Mouse (Mus musculus) CH12.LX (cell line): ENCODE results near the gene Nsg2. TPM values are rescaled to one million over a fixed set of nuclear protein-coding genes. Genes with fewer than 3 reads are reported as not detected.

Experiments
- DNase-seq: peaks from one replicate; pipeline ENCODE4 v3.0.0-alpha.2; 2013; ENCODE audit errors: extremely low read depth
- H3K27ac ChIP-seq: 2 replicates; pipeline ENCODE4 v1.5.1; 2012; ENCODE audit warnings: low read depth, mild to moderate bottlenecking, control low read depth, moderate library complexity; ENCODE audit not compliant: insufficient read depth
- H3K27me3 ChIP-seq: replicated peaks from 2 replicates; pipeline ENCODE3; 2012; ENCODE audit warnings: inconsistent platforms
- H3K36me3 ChIP-seq, 2 experiments: replicated peaks in 1 of 2; 2 replicates each; pipeline versions ENCODE3 to v1.6.1; 2012; ENCODE audit warnings: inconsistent platforms in 1 of 2, low read length in 1 of 2, mild to moderate bottlenecking in 1 of 2, mixed read lengths in 1 of 2, moderate library complexity in 1 of 2; ENCODE audit not compliant: control insufficient read depth in 1 of 2, insufficient read depth in 1 of 2
- H3K4me1 ChIP-seq, 2 experiments: 2 replicates each; pipeline ENCODE4 v1.6.1; 2012; ENCODE audit warnings: inconsistent platforms in 1 of 2, moderate library complexity in 1 of 2; ENCODE audit not compliant: insufficient read depth in 2 of 2, control insufficient read depth in 1 of 2
- H3K4me2 ChIP-seq: 2 replicates; pipeline ENCODE4 v1.6.1; 2012; ENCODE audit warnings: low read depth, mild to moderate bottlenecking, control low read depth; ENCODE audit not compliant: poor library complexity, insufficient read depth, severe bottlenecking
- H3K4me3 ChIP-seq, 3 experiments: fragments of 150-350 bp in 1 of 3; sonication (generic) in 1 of 3; replicated peaks in 1 of 3; 2 replicates each; pipeline versions ENCODE3 to v1.5.1; 2011 to 2012; ENCODE audit warnings: low read depth in 2 of 3, low read length in 2 of 3, mild to moderate bottlenecking in 2 of 3, moderate library complexity in 2 of 3, control low read depth in 1 of 3, improper control_type of control experiment in 1 of 3, inconsistent platforms in 1 of 3, mixed read lengths in 1 of 3; ENCODE audit not compliant: poor library complexity in 1 of 3
- H3K79me2 ChIP-seq: replicated peaks from 2 replicates; pipeline ENCODE4 v1.6.1; 2012; ENCODE audit warnings: mild to moderate bottlenecking, moderate library complexity; ENCODE audit not compliant: control insufficient read depth, poor library complexity, insufficient read depth, severe bottlenecking; ENCODE audit errors: extremely low read depth
- H3K9ac ChIP-seq: 2 replicates; pipeline ENCODE4 v1.6.1; 2012; ENCODE audit warnings: low read depth, mild to moderate bottlenecking, control low read depth, moderate library complexity; ENCODE audit not compliant: insufficient read depth
- H3K9me3 ChIP-seq: replicated peaks from 2 replicates; pipeline ENCODE3; 2012; ENCODE audit warnings: low read length, inconsistent platforms, mixed read lengths
- BHLHE40 ChIP-seq: IDR thresholded peaks from 2 replicates; pipeline ENCODE4 v1.6.1; 2011; ENCODE audit warnings: mild to moderate bottlenecking, low read depth, low read length, improper control_type of control experiment
- CHD1 ChIP-seq: IDR thresholded peaks from 2 replicates; pipeline ENCODE4 v1.6.1; 2012; ENCODE audit warnings: low read depth, low read length, improper control_type of control experiment, inconsistent platforms
- CHD2 ChIP-seq: IDR thresholded peaks from 2 replicates; pipeline ENCODE4 v1.6.1; 2011; ENCODE audit warnings: low read length, improper control_type of control experiment
- E2F4 ChIP-seq: IDR thresholded peaks from 2 replicates; pipeline ENCODE4 v1.6.1; 2011; ENCODE audit warnings: low read depth, low read length, improper control_type of control experiment; ENCODE audit not compliant: insufficient replicate concordance
- HCFC1 ChIP-seq: IDR thresholded peaks from 2 replicates; pipeline ENCODE4 v1.6.1; 2012; ENCODE audit warnings: low read depth, mild to moderate bottlenecking, inconsistent platforms, low read length, improper control_type of control experiment
- JUND ChIP-seq: conservative IDR thresholded peaks from 2 replicates; pipeline ENCODE4 v1.6.1; 2011; ENCODE audit warnings: low read depth, low read length, improper control_type of control experiment
- KAT2A ChIP-seq: IDR thresholded peaks from 2 replicates; pipeline ENCODE4 v1.6.1; 2012; ENCODE audit warnings: low read length, improper control_type of control experiment, inconsistent platforms; ENCODE audit not compliant: insufficient replicate concordance
- MAX ChIP-seq: IDR thresholded peaks from 2 replicates; pipeline ENCODE4 v1.6.1; 2011; ENCODE audit warnings: low read length, improper control_type of control experiment
- MXI1 ChIP-seq: IDR thresholded peaks from 2 replicates; pipeline ENCODE4 v1.6.1; 2011; ENCODE audit warnings: mild to moderate bottlenecking, low read depth, low read length, improper control_type of control experiment
- MYC ChIP-seq: IDR thresholded peaks from 2 replicates; pipeline ENCODE4 v1.6.1; 2011; ENCODE audit warnings: low read depth, mild to moderate bottlenecking, improper control_type of control experiment, low read length
- NRF1 ChIP-seq: IDR thresholded peaks from 2 replicates; pipeline ENCODE4 v1.6.1; 2014; ENCODE audit warnings: low read depth, mild to moderate bottlenecking, inconsistent platforms, low read length, improper control_type of control experiment, moderate library complexity
- PAX5 ChIP-seq: IDR thresholded peaks from 2 replicates; pipeline ENCODE4 v1.6.1; 2012; ENCODE audit warnings: low read length, inconsistent platforms, mixed read lengths
- POLR2AphosphoS2 ChIP-seq: IDR thresholded peaks from 2 replicates; pipeline ENCODE4 v1.6.1; 2011; ENCODE audit warnings: low read depth, low read length, improper control_type of control experiment
- RCOR1 ChIP-seq: conservative IDR thresholded peaks from 2 replicates; pipeline ENCODE4 v1.6.1; 2012; ENCODE audit warnings: low read depth, mild to moderate bottlenecking, inconsistent platforms, low read length, improper control_type of control experiment
- SMC3 ChIP-seq: IDR thresholded peaks from 2 replicates; pipeline ENCODE4 v1.6.1; 2011; ENCODE audit warnings: low read depth, low read length, improper control_type of control experiment
- TBP ChIP-seq: conservative IDR thresholded peaks from 2 replicates; pipeline ENCODE4 v1.6.1; 2011; ENCODE audit warnings: low read depth, low read length, improper control_type of control experiment
- ZMIZ1 ChIP-seq: IDR thresholded peaks from 2 replicates; pipeline ENCODE4 v1.6.1; 2012; ENCODE audit warnings: low read depth, mild to moderate bottlenecking, inconsistent platforms, low read length, improper control_type of control experiment
- dilution Hi-C: fragments of 300-500 bp; cut with MboI; formaldehyde crosslinking; loops from 2 replicates; pipeline ENCODE4 v1.14.3; 2020; ENCODE audit warnings: low sequenced_read_pairs; ENCODE audit not compliant: extremely low pct_unique_long_range_greater_than_20kb, extremely low pct_ligation_motif_present
- in situ Hi-C: fragments of 300-500 bp; cut with MboI; formaldehyde crosslinking; loops from 3 replicates; pipeline ENCODE4 v1.14.3; 2019; ENCODE audit warnings: low sequenced_read_pairs, low pct_ligation_motif_present, low pct_unique_long_range_greater_than_20kb, mixed read lengths
- polyA plus RNA-seq: library from polyadenylated mRNA; unstranded; fragments of >175 nt; gene quantifications from 2 replicates; pipeline ENCODE4 v1.2.1, GENCODE M21; 2012; ENCODE audit warnings: low read depth; ENCODE audit not compliant: insufficient read length
- total RNA-seq, 2 experiments: library from RNA; depleted of rRNA; stranded (reverse); fragments of 300-350 nt in 1 of 2; fragments of >200 nt in 1 of 2; gene quantifications; 2 replicates each; pipeline ENCODE4 v1.2.3; 2012 to 2014

Nsg2 gene
- total and polyA plus RNA-seq, 3 experiments: 2.8 to 7.5 (median 7.4) TPM

DNA sequence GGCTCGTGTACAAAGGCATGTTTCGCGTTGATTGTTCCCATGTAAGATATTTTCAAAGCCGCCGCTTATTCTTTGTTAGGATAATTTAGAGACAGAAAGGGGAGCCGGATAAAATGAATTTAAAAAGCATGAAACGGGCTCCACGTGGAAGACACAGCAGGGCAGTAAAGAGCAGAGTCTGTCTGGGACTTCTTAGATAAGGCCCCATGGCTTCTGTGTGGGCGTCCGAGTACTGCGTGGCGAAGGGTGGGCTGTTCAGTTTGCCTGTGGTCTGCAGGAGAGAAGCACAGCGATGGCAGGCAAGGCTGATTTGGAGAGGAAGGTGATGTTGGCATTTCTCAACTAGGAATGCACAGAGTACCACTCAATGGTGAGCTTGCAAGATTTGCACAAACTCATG is 57.6 kb downstream of the Nsg2 start:
- Histone ChIP-seq H3K9ac (no peak overlapping the region), H3K4me2 (no peak overlapping the region), H3K27ac (no peak overlapping the region), H3K9me3 (no peaks in the 10 kb centered on the region), H3K4me1 (peaks cover 0 to 11% of the 10 kb centered on the region in 2 experiments; a peak in 1 of 4 replicates), H3K79me2 (no peaks in the 10 kb centered on the region), H3K27me3 (no peaks in the 10 kb centered on the region), H3K36me3 (peaks cover 0 to 14% of the 10 kb centered on the region in 2 experiments), H3K4me3 (no peak overlapping the region)
- dilution Hi-C loops (no loop called here), in situ Hi-C loops (no loop called here)
- TF ChIP-seq TBP (no peak), HCFC1 (no peak), JUND (no peak), NRF1 (no peak)
- no peak for DNase-seq

DNA sequence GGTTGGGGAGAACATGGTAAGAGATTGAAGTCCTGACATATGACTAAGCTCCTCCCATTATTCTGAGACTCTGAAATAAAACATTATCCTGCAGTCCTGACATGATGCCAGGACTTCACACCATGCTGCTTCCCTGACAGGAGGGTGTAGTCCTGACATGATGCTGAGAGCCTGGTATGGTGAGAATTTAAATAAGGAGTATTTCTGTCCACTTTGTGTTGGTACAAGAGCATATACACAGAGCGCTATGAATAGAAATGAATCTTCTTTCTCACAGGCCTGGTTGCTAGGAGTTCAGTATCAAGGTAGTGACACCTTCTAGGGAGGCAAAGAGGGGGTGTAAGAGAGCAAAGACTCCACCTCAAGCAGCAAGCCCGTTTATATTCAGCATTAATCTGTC is 60.8 kb downstream of the Nsg2 start:
- no peaks in the 10 kb centered on the region for H3K4me1 ChIP-seq
- H3K27ac ChIP-seq: no peak overlapping the region
- no peaks in the 10 kb centered on the region for H3K79me2 ChIP-seq
- H3K4me2 ChIP-seq: no peak overlapping the region
- DNase-seq: no peak
- peaks cover 0 to 14% of the 10 kb centered on the region in 2 experiments for H3K36me3 ChIP-seq
- H3K9me3 ChIP-seq: no peaks in the 10 kb centered on the region
- H3K9ac ChIP-seq: no peak overlapping the region
- H3K4me3 ChIP-seq: no peak overlapping the region
- TF ChIP-seq MAX: no peak
- TF ChIP-seq CHD2: no peak
- no peak for TF ChIP-seq PAX5
- no peak for TF ChIP-seq ZMIZ1
- no peak for TF ChIP-seq SMC3
- no peak for TF ChIP-seq KAT2A
- no peak for TF ChIP-seq E2F4
- no peak for TF ChIP-seq POLR2AphosphoS2
- TF ChIP-seq CHD1: no peak
- no peak for TF ChIP-seq RCOR1
- TF ChIP-seq MXI1: no peak
- no peak for TF ChIP-seq MYC
- no peak for TF ChIP-seq BHLHE40
- no peaks in the 10 kb centered on the region for H3K27me3 ChIP-seq
- in situ Hi-C loops: loop anchor here (10.0 kb wide), 1 partner anchor 56 kb away; the partner anchor contains the start of gene Nsg2
- dilution Hi-C loops: no loop called here
